Mouse (Mus musculus) embryo, embryonic 10.5 days (tissue): ENCODE measurements around the gene Vps11.
"Not testable (repeated sequence)": the region's sequence is repeated elsewhere in the genome, so short reads cannot be mapped to it uniquely, and the experiment has no call there.

Source experiments
- DNase-seq: peaks from one replicate; pipeline ENCODE4 v3.0.0-alpha.2; 2015; ENCODE audit warnings: low spot score

The Vps11 gene

GRCm38 (mm10) chr9:44314257-44314547 lies 47.3 kb downstream of the Vps11 start:
- no peak for DNase-seq

DNA sequence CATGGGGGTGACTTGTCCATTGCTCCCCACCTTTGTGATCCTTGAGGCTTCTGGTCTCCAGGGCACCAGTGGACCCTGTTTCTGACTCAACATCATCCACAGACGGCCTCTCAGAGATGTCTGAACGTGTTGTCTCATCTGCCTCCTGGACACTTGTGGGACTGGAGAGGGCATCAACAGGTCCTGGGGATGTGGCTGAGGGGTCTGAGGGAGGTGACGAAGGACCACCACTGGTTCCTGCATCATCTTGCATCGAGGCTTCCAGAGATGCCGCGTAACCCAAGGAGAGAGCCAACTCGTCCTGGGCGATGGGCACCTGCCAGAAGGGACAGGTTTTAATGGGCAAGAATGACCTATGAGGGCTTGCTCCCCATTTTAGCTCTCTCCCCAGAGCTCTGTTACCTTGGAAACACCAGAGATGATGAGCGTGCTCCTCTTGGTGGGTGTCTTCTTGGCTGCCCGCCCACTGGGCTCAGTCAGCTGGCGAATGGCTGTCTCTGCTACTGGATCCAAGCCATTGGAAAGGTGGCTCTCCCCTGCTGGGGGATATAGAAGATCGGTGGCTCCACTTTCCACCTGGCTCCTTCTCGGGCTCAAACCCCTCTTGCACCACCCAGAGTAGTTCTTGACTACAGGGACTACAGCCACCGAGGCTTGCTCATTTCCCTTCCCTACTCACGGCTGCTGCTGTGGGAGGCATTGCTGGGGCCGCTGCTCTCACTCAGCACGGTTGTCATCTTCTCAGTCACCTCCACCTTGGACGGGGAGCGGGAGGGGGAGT lies 47.8 kb downstream of the Vps11 start:
- no peak for DNase-seq

DNA sequence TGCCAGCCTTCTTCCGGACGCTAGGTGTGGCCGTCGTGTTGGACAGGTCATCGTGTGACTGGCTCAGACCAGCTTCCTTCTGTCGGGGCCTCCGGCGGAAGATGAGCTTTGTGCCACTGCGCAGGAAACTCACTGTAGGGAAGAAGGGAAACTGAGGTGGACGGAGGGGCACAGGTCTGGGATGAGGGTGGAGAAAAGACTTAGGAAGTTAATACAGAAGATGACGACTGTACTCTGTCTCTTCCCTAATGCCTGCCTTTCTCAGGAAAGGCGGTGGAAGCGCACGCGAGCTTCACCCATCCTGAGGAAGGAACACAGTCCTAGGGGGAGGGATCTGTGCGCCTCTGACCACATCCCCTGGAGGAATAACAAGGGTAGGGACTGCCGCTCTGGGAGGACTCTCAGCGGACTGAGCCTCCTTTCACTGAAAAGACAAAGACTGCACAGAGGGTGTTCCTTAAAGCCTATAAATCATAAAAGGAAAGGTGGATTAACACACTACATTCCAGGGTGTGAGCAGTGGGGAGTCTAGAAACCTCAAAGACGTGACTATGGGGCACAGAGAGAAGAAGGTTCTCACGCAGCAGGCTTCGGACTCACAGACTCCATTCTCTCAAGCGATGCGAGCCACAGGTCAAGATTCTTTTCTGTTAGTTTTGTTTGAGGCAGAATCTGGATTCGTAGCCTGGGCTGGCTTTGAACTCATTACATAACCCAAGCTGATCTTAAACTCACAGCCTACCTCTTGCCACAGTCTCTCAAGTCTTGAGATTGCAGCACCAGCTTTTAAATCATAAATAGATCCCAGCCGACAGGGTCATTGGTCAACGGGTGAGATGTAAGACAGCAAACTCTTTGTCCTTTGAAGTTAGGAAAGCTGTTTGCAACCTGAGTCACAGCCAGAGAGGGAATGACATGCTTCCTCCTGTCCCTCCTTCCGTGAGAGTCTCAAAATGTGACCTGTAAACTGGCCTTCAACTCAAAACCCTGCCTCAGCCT lies 50.0 kb downstream of the Vps11 start:
- DNase-seq: peak; percentile 58

DNA sequence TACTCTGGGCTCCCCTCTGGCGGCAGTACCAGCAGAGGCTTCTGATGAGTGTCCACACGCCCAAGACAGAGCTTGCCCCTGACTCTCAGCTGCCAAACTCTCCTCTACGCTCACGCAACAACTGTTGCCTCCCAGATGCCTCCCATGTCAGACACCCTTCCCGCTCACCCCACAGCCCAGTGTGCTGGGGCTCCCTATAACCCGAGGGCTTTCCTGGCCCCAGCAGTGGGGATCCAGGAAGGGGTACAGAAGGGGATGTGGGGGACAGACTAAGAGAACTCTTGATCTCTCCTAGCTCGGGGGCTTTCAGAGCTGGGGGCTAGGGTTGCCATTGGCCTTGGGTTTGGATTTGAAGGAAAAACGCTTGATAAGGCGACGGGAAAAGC lies 50.7 kb downstream of the Vps11 start:
- no peak for DNase-seq

- DNase-seq: no peak
Observed at GRCm38 (mm10) chr9:44309756-44310155, 51.7 kb downstream of the Vps11 start.

GRCm38 (mm10) chr9:44307248-44307647 lies 54.2 kb downstream of the Vps11 start:
- no peak for DNase-seq

GRCm38 (mm10) chr9:44306532-44306931 lies 54.9 kb downstream of the Vps11 start:
- DNase-seq: no peak

GRCm38 (mm10) chr9:44305466-44306079 lies 55.9 kb downstream of the Vps11 start, which contains the start of gene Hinfp:
Gene Hinfp (minus strand): TSS chr9:44305671.
- peak; percentile 99 for DNase-seq

DNA sequence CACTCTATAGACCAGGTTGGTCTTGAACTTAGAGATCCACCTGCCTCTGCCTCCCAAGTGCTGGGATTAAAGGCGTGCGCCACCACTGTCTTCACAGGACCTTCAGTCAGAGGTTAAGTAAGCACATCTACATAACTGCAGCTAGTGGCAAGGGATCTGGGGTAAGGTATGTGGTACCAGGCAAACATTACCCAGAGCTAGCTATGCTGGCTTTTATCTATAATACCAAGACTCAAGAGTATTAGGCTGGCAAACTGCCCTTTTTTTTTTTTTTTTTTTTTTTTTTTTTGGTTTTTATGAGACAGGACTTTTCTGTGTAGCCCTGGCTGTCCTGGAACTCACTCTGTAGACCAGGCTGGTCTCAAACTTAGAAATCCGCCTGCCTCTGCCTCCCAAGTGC lies 61.5 kb downstream of the Vps11 start:
- not testable (repeated sequence) for DNase-seq
